17 mouse cellular contexts compared by ENCODE assay signal in genomic region chr12:77089624-77090278, GRCm38 (mm10).
A peak's percentile ranks its signal among the peaks of the same experiment; 100 is the strongest.
DNase-seq lines count a peak whose midpoint lies in the region; ATAC-seq and TF ChIP-seq lines count a peak whose summit lies in the region.
"Had no signal": no experiment of that assay in that cellular context is flagged by ENCODE, and none has a peak within 500 bp of the region (broad histone marks: within the 10 kb centered on the region; RNA-seq: fewer than 3 reads in every experiment).

No protein-coding gene starts in this region.

- 24% methylated on average over 6 of the region's 6 CpGs for WGBS in liver, embryonic 14.5 days (ENCODE audit: insufficient replicate concordance)
- 86% methylated on average over 6 of the region's 6 CpGs for WGBS in kidney, embryonic 14.5 days

- H3K9ac ChIP-seq in liver, embryonic 14.5 days (replicated peaks), result no peak overlapping the region
- H3K9ac ChIP-seq in kidney, embryonic 14.5 days (ENCODE audit: low read depth, low read length), result no peak overlapping the region
- H3K9ac ChIP-seq: forebrain, embryonic 13.5 days; hindbrain, embryonic 12.5 days; kidney, embryonic 15.5 days; limb, embryonic 13.5 days had no signal

- H3K36me3 ChIP-seq in liver, embryonic 14.5 days (replicated peaks; ENCODE audit: control insufficient read depth, insufficient read depth, low read depth), result no peaks in the 10 kb centered on the region
- no peaks in the 10 kb centered on the region for H3K36me3 ChIP-seq in kidney, embryonic 14.5 days (ENCODE audit: control insufficient read depth, insufficient read depth, low read length)
- H3K36me3 ChIP-seq: hindbrain, embryonic 12.5 days; kidney, embryonic 15.5 days; limb, embryonic 13.5 days had no signal

- H3K4me1 ChIP-seq in liver, embryonic 14.5 days (replicated peaks; ENCODE audit: control insufficient read depth in 2 of 2, insufficient read depth in 2 of 2, low read length in 1 of 2), result peaks cover 32 to 42% of the 10 kb centered on the region in 2 experiments
- no peaks in the 10 kb centered on the region for H3K4me1 ChIP-seq in kidney, embryonic 14.5 days (ENCODE audit: control insufficient read depth, insufficient read depth, low read length)
- H3K4me1 ChIP-seq: forebrain, embryonic 13.5 days; hindbrain, embryonic 12.5 days; limb, embryonic 13.5 days had no signal

- H3K27ac ChIP-seq in liver, embryonic 14.5 days, result no peak overlapping the region
- no peak overlapping the region for H3K27ac ChIP-seq in kidney, embryonic 14.5 days (ENCODE audit: low read depth, low read length)
- H3K27ac ChIP-seq: forebrain, embryonic 13.5 days; hindbrain, embryonic 12.5 days; kidney, embryonic 15.5 days; limb, embryonic 13.5 days had no signal

- no peak overlapping the region for H3K4me3 ChIP-seq in liver, embryonic 14.5 days (ENCODE audit: insufficient read depth in 1 of 2, low read depth in 2 of 2, low read length in 2 of 2)
- H3K4me3 ChIP-seq in kidney, embryonic 14.5 days (ENCODE audit: low read length), result no peak overlapping the region
- H3K4me3 ChIP-seq: forebrain, embryonic 13.5 days; hindbrain, embryonic 12.5 days; kidney, embryonic 15.5 days; limb, embryonic 13.5 days had no signal

- TF ChIP-seq CTCF in liver, embryonic 14.5 days (IDR thresholded peaks at IDR 0.05; ENCODE audit: low read depth), result no peak

- peak; percentile 89 for DNase-seq in heart, adult 11 months
- no peak for DNase-seq in heart, postnatal 25 days (ENCODE audit: low spot score)
- DNase-seq in right cerebral cortex, postnatal 25 days, result peak; percentile 8
- DNase-seq in right cerebral cortex, postnatal 10 days (ENCODE audit: low spot score in 2 of 2), result no peak
- peak; percentile 37 to 44 (median 43) for DNase-seq in liver, embryonic 14.5 days (ENCODE audit: low read depth in 3 of 3, low spot score in 3 of 3)
- DNase-seq in spleen, postnatal 14 days (ENCODE audit: low spot score in 2 of 2), result no peak
- no peak for DNase-seq in embryo, embryonic 11 days
- DNase-seq: cerebellum, adult 11 months; cerebellum, postnatal 14 days; thymus, postnatal 4 days had no signal

- H3K9me3 ChIP-seq in liver, embryonic 14.5 days (ENCODE audit: control insufficient read depth, low read length), result no peaks in the 10 kb centered on the region
- H3K9me3 ChIP-seq in kidney, embryonic 14.5 days (ENCODE audit: control insufficient read depth, low read length), result no peaks in the 10 kb centered on the region
- H3K9me3 ChIP-seq: forebrain, embryonic 13.5 days; hindbrain, embryonic 12.5 days; kidney, embryonic 15.5 days; limb, embryonic 13.5 days had no signal

- no peak overlapping the region; the same call in 1 of the 2 replicates for H3K4me2 ChIP-seq in liver, embryonic 14.5 days (ENCODE audit: low read depth)
- H3K4me2 ChIP-seq in kidney, embryonic 14.5 days (replicated peaks; ENCODE audit: low read depth, low read length), result no peak overlapping the region
- H3K4me2 ChIP-seq: forebrain, embryonic 13.5 days; hindbrain, embryonic 12.5 days; kidney, embryonic 15.5 days; limb, embryonic 13.5 days had no signal

- intact Hi-C loops in heart, postnatal 25 days (cut with DNase I), result no loop called here

- ATAC-seq in liver, embryonic 14.5 days (ENCODE audit: insufficient read depth), result peak; percentile 73
- ATAC-seq in kidney, embryonic 14.5 days (ENCODE audit: low FRiP score, low TSS enrichment), result no peak
- ATAC-seq: forebrain, embryonic 13.5 days; lung, postnatal 0 days; midbrain, embryonic 16.5 days had no signal

- H3K27me3 ChIP-seq in liver, embryonic 14.5 days (ENCODE audit: control insufficient read depth, insufficient read depth, low read length), result no peaks in the 10 kb centered on the region
- no peaks in the 10 kb centered on the region for H3K27me3 ChIP-seq in kidney, embryonic 14.5 days (ENCODE audit: control insufficient read depth, insufficient read depth, low read length)
- H3K27me3 ChIP-seq: forebrain, embryonic 13.5 days; hindbrain, embryonic 12.5 days; kidney, embryonic 15.5 days; limb, embryonic 13.5 days had no signal

- TF ChIP-seq EP300 in liver, embryonic 14.5 days (IDR thresholded peaks at IDR 0.05; ENCODE audit: low read depth), result peak; percentile 83

Comparison
In these comparisons a context has a peak if more than half of its experiments do, and no peak if none do; other contexts are left out.
1. DNase-seq: peak in heart, adult 11 months (single experiment), right cerebral cortex, postnatal 25 days (single experiment) and liver, embryonic 14.5 days (3 of 3); none in heart, postnatal 25 days (single experiment), right cerebral cortex, postnatal 10 days (0 of 2), spleen, postnatal 14 days (0 of 2) and embryo, embryonic 11 days (single experiment).